Mouse (Mus musculus): ENCODE results near the gene Pak6. TPM values are rescaled to one million over a fixed set of nuclear protein-coding genes. Genes with fewer than 3 reads are reported as not detected.

Gene Pak6
- polyA plus RNA-seq, 1 experiment from 2014 or later: 0.45 TPM

DNA sequence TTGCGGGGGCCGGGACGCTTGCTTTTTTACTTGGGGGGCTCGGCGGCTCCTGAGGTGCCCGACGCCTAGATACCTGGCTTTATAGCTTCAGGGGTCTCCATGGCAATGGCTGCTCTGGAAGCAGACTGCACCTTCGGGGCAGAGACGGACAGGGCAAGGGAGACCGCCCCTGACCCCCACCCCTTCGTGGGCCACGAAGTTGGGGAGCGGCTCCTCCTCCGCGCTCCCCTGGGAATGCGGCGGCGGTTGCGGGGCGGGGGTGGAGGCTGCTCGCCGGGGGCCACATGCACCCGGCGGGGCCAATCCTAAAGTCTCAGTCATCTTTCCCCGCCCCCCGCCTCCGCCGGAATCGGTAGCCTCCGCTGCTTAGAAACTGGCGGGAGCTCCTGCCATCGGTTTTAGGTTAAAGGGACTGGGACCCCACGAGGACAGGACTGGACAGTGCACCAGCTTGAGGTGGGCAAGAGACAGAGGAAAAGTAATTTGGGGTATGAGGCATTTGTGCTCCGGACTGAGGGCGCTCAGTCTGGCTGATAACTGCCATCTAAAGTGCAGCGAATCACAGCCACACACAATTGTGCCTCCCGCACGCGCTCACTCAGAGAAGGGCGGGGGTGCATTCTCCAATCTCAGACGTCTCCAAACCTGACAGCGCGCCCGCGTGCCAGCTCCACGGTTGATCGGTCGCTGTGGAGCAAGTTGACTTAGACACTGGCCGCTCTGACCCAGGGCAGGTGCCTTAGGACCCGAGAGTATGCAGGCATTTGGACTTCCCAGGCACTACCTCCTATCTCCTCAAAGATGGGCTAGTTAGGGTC lies 41.0 kb downstream of the Pak6 start, which contains the start of gene Ankrd63:
Gene Ankrd63, minus strand, starts transcription at position 51 of the 818 bp plus-strand sequence.
- peak; percentile 52 for DNase-seq (ENCODE audit: low spot score)
- no peaks in the 10 kb centered on the region for H3K36me3 ChIP-seq (replicated peaks)
- no peak within 1 kb of the TSS; the same call in 1 of the 2 replicates for H3K27ac ChIP-seq (replicated peaks)
- H3K4me1 ChIP-seq: peaks cover 53% of the 10 kb centered on the region
- H3K4me3 ChIP-seq: peak within 1 kb of the TSS; percentile 52
- under 1% methylated on average over 50 of the region's 50 CpGs for WGBS
- no peaks in the 10 kb centered on the region for H3K9me3 ChIP-seq
- H3K27me3 ChIP-seq (replicated peaks; ENCODE audit: low read depth, poor library complexity, severe bottlenecking): peaks cover 100% of the 10 kb centered on the region

DNA sequence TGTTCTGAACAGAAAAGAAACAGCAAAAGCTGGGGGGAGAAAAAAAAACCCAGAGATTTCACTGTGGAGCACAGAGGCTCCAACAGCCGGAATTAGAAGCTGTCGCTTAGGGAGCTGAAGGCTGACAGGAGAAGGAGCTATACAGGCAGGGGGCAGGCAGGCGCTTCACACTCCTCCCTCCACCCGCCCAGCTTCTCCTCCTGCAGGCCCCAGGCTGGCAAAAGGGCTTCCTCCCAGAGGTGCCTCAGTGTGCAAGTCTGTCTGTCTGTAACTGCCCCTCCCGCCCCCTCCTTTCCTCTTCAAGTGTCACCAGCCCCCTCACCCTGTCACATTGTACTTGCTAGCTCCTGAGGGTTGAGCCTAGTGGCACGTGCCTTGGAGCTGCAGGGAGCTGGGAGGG lies 43.3 kb downstream of the Pak6 start:
- no peaks in the 10 kb centered on the region for H3K36me3 ChIP-seq (replicated peaks)
- WGBS: 3% methylated on average over 6 of the region's 6 CpGs
- peaks cover 100% of the 10 kb centered on the region for H3K27me3 ChIP-seq (replicated peaks; ENCODE audit: low read depth, poor library complexity, severe bottlenecking)
- peak; percentile 29 for DNase-seq (ENCODE audit: low spot score)
- H3K9me3 ChIP-seq: no peaks in the 10 kb centered on the region
- peaks cover 63% of the 10 kb centered on the region for H3K4me1 ChIP-seq
- H3K4me3 ChIP-seq: no peak overlapping the region
- no peak overlapping the region for H3K27ac ChIP-seq (replicated peaks)

DNA sequence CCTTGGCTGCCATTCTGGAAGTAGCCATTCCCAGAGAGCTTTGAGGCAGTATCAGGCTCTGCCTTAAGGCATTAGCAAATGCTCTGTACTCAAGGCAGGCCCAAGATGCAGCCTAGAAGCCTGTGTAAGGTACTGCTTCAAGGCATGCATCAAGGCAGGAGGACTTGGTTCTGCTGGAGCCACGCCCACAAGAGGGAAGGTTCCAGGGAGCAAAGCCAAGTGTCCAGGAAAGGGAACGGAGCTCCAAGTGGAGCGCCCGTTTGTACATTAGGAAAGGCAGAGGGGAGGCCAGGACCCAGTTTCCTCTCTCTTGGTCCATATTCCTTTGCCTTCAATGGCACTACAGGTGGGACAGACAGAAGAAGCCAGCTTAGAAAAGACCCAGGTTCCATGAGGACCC lies 45.4 kb downstream of the Pak6 start:
- H3K27me3 ChIP-seq (replicated peaks; ENCODE audit: low read depth, poor library complexity, severe bottlenecking): peaks cover 100% of the 10 kb centered on the region
- H3K4me1 ChIP-seq: peaks cover 48% of the 10 kb centered on the region
- no peak overlapping the region for H3K27ac ChIP-seq (replicated peaks)
- no peak for DNase-seq (ENCODE audit: low spot score)
- no peaks in the 10 kb centered on the region for H3K36me3 ChIP-seq (replicated peaks)
- H3K4me3 ChIP-seq: no peak overlapping the region
- no peaks in the 10 kb centered on the region for H3K9me3 ChIP-seq
- 81% methylated on average over 4 of the region's 4 CpGs for WGBS

DNA sequence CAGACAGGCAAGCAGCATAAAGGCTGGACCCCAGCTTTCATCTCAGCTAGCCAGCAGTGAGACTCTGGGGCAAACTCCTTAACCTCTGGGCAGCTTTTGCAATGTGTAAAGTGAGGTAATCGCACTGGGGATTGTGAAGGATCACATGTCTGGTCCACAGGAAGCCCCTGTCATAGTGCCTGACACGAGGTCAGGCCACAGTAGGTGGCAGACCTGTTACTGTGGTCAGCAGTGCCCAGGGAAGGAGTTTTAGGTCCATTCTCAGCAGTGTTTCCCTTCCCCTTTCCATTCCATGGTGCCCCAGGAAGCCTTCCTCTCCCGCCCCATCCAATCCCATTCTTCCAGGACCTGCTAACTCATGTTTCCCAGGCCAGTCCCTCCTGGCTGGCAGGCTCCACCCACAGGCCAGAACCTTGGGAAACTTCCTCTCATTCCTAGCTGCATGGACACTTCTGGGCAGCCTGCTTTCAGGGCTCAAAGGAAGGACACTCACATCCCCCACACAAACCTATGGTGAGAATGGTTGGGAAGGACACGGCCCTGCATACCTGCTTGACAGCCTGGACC lies 46.6 kb downstream of the Pak6 start:
- no peaks in the 10 kb centered on the region for H3K9me3 ChIP-seq
- peak; percentile 26 for DNase-seq (ENCODE audit: low spot score)
- peaks cover 43% of the 10 kb centered on the region for H3K4me1 ChIP-seq
- no peak overlapping the region for H3K4me3 ChIP-seq
- peaks cover 97% of the 10 kb centered on the region for H3K27me3 ChIP-seq (replicated peaks; ENCODE audit: low read depth, poor library complexity, severe bottlenecking)
- WGBS: 29% methylated on average over 4 of the region's 4 CpGs
- no peaks in the 10 kb centered on the region for H3K36me3 ChIP-seq (replicated peaks)
- H3K27ac ChIP-seq (replicated peaks): no peak overlapping the region

DNA sequence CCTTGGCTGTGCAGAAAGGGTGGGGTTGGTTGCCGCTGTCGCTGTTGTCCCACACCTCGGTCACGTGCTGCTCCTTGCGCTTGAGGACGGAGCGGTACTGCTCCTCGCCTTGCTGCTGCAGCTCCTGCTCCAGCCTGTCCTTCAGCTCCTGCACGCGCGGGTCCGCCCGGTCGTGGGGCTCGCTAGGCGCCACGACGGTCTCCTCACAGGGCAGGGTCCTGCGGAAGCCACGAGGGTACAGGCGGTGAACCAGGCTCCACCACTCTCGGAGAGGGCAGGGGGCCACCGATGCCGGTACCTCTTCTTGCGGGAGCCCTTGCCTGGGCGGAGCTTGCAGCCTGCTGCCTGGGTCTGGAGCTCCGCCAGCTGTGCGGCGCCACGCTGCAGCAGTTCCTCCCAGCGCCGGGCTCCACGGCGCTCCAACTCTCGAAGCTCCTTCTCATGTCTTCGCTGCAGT lies 48.0 kb downstream of the Pak6 start:
- Histone ChIP-seq H3K36me3 (replicated peaks) (no peaks in the 10 kb centered on the region), H3K9me3 (no peaks in the 10 kb centered on the region), H3K27me3 (replicated peaks; ENCODE audit: low read depth, poor library complexity, severe bottlenecking) (peaks cover 95% of the 10 kb centered on the region), H3K4me1 (peaks cover 50% of the 10 kb centered on the region), H3K4me3 (peak overlapping the region; percentile 56), H3K27ac (replicated peaks) (peak overlapping the region; percentile 31; the same call in 1 of the 2 replicates)
- DNase-seq (ENCODE audit: low spot score): peak; percentile 77
- WGBS: 1% methylated on average over 36 of the region's 36 CpGs

DNA sequence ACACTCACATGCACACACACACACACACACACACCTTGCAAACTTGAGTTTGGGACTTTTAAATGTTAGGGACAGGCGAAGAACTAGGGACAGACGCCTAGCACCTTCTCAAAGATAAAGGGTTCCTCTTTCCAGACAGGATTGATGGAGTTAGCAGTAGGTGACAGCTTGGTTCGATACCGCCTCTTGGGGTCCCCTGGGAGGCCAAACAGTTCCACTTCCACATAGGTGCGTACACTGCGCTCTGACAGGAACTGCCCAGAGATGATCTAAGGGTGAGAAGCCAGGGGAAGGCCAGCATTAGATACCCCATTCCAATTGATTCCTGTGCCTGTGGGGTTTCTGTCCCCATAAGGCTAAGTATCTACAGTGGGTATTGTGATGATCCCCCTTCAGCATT lies 50.5 kb downstream of the Pak6 start:
- DNase-seq (ENCODE audit: low spot score): no peak
- H3K27ac ChIP-seq (replicated peaks): no peak overlapping the region
- WGBS: 90% methylated on average over 6 of the region's 6 CpGs
- peaks cover 80% of the 10 kb centered on the region for H3K27me3 ChIP-seq (replicated peaks; ENCODE audit: low read depth, poor library complexity, severe bottlenecking)
- no peak overlapping the region for H3K4me3 ChIP-seq
- H3K36me3 ChIP-seq (replicated peaks): no peaks in the 10 kb centered on the region
- H3K4me1 ChIP-seq: peaks cover 38% of the 10 kb centered on the region
- H3K9me3 ChIP-seq: no peaks in the 10 kb centered on the region

DNA sequence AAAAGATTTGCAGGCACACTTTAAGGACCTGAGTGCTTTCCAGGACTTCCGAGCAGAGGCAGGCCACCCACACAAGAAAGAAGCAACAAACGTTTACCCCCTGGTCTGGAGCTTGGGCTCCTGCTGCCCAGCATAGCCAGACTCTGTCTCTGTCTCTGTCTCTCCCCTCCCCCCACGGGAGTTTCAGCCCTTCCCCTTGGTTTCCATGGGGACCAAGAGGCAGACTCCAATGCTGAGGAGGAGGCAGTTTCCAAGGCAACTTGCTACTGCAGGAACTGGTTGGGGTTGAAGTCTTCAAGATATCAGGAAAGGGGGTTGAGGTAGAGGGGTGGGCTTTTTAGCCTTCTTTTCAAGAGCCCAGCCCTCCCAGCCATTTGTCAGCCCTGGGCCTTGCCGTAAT lies 51.1 kb downstream of the Pak6 start:
- Histone ChIP-seq H3K27ac (replicated peaks) (no peak overlapping the region), H3K4me3 (no peak overlapping the region), H3K36me3 (replicated peaks) (no peaks in the 10 kb centered on the region), H3K27me3 (replicated peaks; ENCODE audit: low read depth, poor library complexity, severe bottlenecking) (peaks cover 80% of the 10 kb centered on the region), H3K4me1 (peaks cover 35% of the 10 kb centered on the region), H3K9me3 (no peaks in the 10 kb centered on the region)
- 41% methylated on average over 4 of the region's 4 CpGs for WGBS
- peak; percentile 25 for DNase-seq (ENCODE audit: low spot score)

DNA sequence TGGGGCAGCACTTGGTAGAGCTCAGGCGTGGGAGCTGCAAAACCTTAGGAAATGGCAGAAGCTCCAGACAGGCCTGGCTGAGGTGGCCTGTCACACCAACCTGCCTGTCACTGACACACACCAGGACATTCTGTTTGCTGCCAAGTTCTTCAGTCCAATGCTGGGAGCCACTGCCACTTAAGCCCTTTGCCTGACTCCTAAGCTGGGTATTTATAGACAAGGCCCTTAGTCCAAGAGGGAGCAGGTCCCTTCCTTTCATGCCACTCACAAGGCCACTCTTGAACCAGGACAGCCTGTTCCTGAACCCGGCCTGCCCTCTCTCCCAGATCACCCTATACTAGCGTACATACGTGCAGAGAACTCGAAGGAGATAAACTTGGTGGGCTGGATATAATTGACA lies 53.6 kb downstream of the Pak6 start:
- no peaks in the 10 kb centered on the region for H3K9me3 ChIP-seq
- DNase-seq (ENCODE audit: low spot score): no peak
- WGBS: 80% methylated on average over 5 of the region's 5 CpGs
- no peaks in the 10 kb centered on the region for H3K36me3 ChIP-seq (replicated peaks)
- H3K27ac ChIP-seq (replicated peaks): no peak overlapping the region
- peaks cover 13% of the 10 kb centered on the region for H3K4me1 ChIP-seq
- peaks cover 60% of the 10 kb centered on the region for H3K27me3 ChIP-seq (replicated peaks; ENCODE audit: low read depth, poor library complexity, severe bottlenecking)
- H3K4me3 ChIP-seq: no peak overlapping the region

DNA sequence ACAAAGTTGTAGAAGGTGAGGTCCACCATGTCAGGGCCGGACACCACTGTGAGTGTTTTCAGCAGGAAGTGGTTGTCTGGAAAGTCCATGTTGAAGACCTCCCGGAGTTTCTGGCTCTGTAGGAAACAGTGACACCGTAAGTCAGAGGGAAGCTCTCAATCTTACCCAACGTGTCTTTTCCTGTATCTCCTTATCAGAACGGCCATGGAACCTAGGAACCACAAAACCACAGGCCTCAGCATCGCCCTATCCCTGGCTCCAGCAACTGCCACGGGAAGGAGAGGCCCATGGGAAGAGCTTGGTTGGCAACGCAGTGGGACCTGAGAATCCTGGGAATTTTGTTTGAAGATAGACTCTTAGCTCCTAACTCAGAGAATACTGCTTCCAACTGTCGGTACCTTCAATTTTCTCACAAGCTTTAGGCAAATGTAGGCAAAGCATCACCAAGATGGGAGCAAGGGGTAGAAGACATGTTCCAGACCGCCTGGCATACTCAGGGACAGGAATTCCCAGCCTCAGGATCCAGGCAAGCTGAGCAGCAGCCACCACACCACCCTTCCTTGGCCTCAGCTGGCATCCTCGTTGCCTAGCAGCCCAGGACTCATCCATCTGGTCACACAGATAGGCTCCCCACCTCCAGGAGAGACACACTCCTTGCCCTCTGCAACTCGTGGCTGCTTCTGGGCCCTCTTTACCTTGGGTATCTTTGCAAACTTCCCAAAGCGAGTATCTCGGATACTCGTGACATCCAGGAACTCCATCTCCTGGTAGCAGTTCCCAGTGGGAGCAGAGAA lies 60.8 kb downstream of the Pak6 start:
- H3K27me3 ChIP-seq (replicated peaks; ENCODE audit: low read depth, poor library complexity, severe bottlenecking): peaks cover 68% of the 10 kb centered on the region
- 82% methylated on average over 15 of the region's 15 CpGs for WGBS
- DNase-seq (ENCODE audit: low spot score): no peak
- no peak overlapping the region for H3K4me3 ChIP-seq
- no peaks in the 10 kb centered on the region for H3K9me3 ChIP-seq
- no peak overlapping the region for H3K27ac ChIP-seq (replicated peaks)
- no peaks in the 10 kb centered on the region for H3K36me3 ChIP-seq (replicated peaks)
- H3K4me1 ChIP-seq: peaks cover 11% of the 10 kb centered on the region

DNA sequence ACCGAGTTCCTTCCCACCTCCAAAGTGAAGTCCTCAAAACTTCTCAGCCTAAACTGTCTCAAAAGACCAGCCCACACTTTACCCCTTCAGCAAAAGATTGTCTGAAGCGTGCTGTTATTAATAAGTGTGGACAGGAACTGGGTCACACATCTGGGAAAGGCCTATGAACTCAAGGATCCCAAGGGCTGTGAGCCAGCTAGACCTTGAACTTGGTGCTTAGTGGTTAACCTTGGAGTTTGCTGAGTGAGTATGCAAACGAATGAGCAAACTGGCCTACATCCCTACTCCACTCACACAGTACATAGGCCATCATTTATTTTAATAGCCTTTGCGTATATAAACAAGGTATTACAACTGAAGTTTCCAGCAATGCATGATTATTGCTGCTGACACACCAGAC lies 62.4 kb downstream of the Pak6 start:
- Histone ChIP-seq H3K27ac (replicated peaks) (no peak overlapping the region), H3K9me3 (no peaks in the 10 kb centered on the region), H3K27me3 (replicated peaks; ENCODE audit: low read depth, poor library complexity, severe bottlenecking) (peaks cover 74% of the 10 kb centered on the region), H3K36me3 (replicated peaks) (no peaks in the 10 kb centered on the region), H3K4me1 (peaks cover 15% of the 10 kb centered on the region), H3K4me3 (no peak overlapping the region)
- DNase-seq (ENCODE audit: low spot score): no peak
- 85% methylated on average over 4 of the region's 4 CpGs for WGBS

DNA sequence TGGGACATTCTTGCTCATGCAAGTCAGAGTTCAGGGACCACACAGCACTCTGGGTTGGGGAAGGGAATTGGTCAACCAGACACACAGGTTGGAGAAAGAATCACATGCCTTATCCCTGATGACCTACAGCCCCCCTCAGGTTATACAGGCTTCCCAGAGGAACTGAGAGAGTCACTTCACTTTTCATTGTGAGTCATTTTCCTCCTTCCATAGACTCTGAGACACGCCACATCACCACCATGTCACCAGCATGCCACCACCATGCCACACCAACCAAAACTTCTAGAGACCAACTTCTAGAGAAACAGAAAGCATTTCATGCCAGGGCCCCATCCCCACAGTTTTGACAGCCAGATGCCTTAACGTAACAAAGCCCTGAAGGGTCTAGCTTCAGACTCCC lies 63.8 kb downstream of the Pak6 start:
- 80% methylated on average over 2 of the region's 2 CpGs for WGBS
- no peak for DNase-seq (ENCODE audit: low spot score)
- H3K9me3 ChIP-seq: no peaks in the 10 kb centered on the region
- no peaks in the 10 kb centered on the region for H3K36me3 ChIP-seq (replicated peaks)
- peaks cover 87% of the 10 kb centered on the region for H3K27me3 ChIP-seq (replicated peaks; ENCODE audit: low read depth, poor library complexity, severe bottlenecking)
- no peak overlapping the region for H3K27ac ChIP-seq (replicated peaks)
- peaks cover 15% of the 10 kb centered on the region for H3K4me1 ChIP-seq
- no peak overlapping the region for H3K4me3 ChIP-seq

DNA sequence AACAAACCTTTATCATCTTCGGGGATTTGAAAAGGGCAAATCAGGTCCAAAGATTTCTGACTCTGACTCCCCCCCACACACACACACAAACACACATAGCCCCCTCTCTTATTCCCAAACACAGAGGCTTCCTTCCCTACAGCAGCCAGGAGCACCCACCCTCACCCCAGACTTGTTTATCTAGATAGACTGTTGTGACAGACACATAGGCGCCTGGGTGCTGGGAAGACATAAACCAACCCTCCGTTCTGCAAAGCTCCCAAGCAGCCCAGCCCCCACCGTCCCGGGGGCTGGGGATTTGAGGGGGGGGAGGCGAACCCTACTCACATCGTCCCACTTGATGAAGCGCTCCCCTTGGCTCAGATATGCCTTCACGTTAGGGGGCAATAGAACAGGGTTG lies 64.8 kb downstream of the Pak6 start:
- 0 out of 2 replicates have a peak overlapping the region, but pooled peaks have one; percentile 40 for H3K27ac ChIP-seq (replicated peaks)
- H3K27me3 ChIP-seq (replicated peaks; ENCODE audit: low read depth, poor library complexity, severe bottlenecking): peaks cover 90% of the 10 kb centered on the region
- no peak for DNase-seq (ENCODE audit: low spot score)
- H3K9me3 ChIP-seq: no peaks in the 10 kb centered on the region
- no peaks in the 10 kb centered on the region for H3K36me3 ChIP-seq (replicated peaks)
- peak overlapping the region; percentile 12; the same call in 1 of the 2 replicates for H3K4me3 ChIP-seq
- WGBS: 21% methylated on average over 9 of the region's 9 CpGs
- H3K4me1 ChIP-seq: peaks cover 15% of the 10 kb centered on the region
